Mouse (Mus musculus) E14TG2a.4 (cell line): ENCODE data around the gene Znrf1.

Experiments used
- CTCF ChIP-seq: conservative IDR thresholded peaks from 2 replicates; pipeline ENCODE4 v1.5.1; 2014; ENCODE audit warnings: low read length
- POU5F1 ChIP-seq: IDR thresholded peaks from 2 replicates; pipeline ENCODE4 v1.6.1; 2014; ENCODE audit warnings: low read length, borderline replicate concordance

- TF ChIP-seq CTCF (no peak), POU5F1 (no peak)
Observed at GRCm38 (mm10) chr8:111599707-111600444, 64.0 kb downstream of the Znrf1 start.
